Mouse (Mus musculus) embryo, embryonic 11 days (tissue): ENCODE measurements around the gene Gca.

Source experiments
- DNase-seq: peaks from one replicate; pipeline ENCODE4 v3.0.0-alpha.2; 2015

Gene Gca

GRCm38 (mm10) chr2:62664135-62664670 is at the start of gene Gca:
Gene Gca (plus strand): TSS chr2:62664285.
- DNase-seq = peak; percentile 86

- DNase-seq = no peak
Measured at GRCm38 (mm10) chr2:62618934-62619341, 45.1 kb upstream of the Gca start.

- DNase-seq = no peak
Measured at GRCm38 (mm10) chr2:62619679-62620078, 44.4 kb upstream of the Gca start.

DNA sequence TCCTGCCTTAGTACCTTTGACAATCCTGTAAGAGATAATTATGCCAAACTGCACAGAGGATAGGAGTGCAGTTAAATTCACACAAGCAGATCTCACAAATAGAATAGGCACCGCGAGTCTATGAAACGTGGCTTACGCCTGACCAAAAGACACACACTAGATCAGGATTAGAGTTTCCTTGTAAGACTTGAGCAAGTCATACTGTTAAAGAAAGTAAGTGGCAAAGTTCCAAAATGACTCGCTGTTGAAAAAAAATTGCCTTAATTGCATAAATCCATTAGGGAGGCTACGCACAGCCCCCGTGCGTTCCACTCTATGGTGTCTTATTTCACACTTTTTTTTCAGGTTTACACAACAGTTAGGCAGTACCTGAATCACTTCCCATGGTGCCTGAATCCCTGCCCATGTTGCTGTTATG is 41.1 kb upstream of the Gca start:
- no peak for DNase-seq

DNA sequence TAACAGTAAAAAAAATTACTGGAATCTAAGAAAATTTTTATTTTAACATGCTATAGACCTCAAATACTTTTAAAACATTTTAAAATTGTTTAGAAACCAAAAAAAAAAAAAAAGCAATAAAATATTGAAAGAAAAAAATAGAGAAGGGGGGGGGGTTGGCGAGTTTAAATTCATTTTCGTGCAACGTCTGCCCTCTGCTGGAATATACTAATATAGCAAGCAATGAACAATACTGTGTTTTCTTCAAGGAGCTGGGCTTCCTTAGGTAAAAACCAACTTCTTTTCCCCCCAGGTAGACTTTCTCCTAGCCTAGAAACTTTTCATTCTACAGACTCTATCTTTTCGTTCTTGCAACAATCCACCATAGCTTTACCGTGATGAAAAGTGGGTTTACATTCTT is 36.4 kb upstream of the Gca start:
- peak; percentile 41 for DNase-seq

GRCm38 (mm10) chr2:62628356-62628755 is 35.7 kb upstream of the Gca start:
- no peak for DNase-seq

DNA sequence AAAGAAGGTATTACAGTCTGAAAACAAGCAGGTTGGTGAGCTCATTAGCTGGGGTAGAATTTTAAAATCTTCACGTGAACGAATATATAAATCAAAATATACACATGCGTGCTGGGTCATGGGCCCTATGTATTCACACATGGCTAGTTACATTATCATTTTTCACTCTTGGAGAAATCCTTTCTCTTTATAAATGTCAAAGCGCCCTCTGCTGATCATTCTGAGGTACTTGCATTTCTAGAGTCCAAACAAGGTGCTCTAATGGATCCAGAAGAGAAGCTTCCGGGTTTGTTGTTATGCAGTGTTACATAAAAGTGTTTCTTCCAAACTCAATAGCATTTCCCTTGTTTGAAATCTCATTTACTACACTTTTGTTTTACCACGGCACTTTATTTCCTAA is 33.6 kb upstream of the Gca start:
- peak; percentile 78 for DNase-seq

DNA sequence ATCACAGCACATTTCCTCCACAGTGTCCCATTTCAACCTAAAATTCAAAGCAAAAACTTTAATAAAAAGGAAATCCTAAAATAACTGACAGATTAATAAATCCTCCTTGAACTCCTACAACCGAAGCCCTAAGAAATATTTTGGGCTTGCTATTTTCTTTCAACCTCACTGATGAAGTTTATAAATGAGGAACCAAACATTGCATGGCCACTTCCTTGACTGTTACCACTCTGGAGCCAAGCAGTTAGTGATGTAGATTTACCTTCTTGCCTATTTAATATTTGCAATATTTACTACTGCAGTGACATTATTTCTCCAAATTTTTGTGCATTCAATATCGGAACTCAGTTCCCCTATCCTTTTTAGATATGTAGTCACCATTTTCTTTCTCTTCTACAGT is 24.2 kb upstream of the Gca start:
- DNase-seq = no peak

DNA sequence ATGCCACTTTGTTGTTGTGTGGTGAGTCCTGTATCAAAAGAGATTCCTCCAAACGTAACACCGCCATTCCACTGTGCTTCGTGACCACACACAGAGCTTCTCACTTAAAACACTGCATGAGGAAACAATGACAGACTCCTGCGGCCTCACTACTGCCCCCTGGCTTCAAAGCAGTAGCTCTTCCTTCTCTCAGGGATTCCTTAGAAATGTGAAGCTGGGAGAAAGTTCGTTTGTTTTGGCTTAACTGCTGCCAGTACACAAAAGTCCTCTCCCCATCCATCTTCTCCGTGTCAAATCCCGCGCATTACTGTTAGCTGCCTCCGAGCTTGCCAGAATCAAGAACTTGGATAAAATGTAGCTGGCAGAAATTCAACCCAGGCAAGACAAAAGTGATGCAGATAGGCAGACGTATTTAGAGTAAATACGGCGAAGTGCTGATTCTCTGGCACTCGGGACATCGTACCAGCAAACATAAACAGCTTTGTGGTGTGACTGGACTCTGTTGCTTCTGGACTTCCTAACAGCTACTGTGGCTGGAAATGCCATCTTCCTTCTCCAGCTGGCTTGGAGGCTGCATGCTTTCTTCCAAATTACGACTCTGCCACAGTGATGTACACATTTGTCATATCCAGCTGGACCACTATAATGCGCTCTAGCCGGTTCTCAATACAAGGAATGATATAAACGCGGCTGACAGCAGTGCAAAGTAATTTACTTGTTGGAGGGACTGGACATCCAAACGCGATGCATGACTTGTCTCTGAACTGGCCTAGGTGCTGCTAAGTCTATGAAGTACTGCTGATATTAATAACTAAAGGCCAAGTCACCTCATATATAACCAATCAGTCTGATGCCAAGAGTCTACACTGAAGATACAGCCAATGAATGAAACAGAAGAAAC is 20.4 kb upstream of the Gca start:
- DNase-seq = peak; percentile 61

DNA sequence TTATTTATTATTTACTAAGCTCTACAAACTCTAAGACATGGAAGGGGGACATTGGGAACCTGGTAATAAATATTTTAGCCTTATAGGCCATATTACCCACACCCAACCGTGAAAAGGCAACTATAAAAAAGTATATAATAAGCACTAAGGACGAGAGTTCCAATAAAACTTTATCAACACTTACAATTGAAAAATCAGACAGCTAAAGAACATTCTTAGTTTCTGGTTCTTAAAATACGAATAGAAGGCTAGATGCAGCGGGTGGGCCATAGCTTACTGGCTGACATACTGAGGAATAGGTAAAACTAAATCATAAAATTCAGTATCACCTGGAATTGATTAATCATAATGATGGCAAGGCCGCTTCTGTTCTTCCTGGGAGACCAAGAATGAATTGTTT is 19.2 kb upstream of the Gca start:
- DNase-seq = no peak

DNA sequence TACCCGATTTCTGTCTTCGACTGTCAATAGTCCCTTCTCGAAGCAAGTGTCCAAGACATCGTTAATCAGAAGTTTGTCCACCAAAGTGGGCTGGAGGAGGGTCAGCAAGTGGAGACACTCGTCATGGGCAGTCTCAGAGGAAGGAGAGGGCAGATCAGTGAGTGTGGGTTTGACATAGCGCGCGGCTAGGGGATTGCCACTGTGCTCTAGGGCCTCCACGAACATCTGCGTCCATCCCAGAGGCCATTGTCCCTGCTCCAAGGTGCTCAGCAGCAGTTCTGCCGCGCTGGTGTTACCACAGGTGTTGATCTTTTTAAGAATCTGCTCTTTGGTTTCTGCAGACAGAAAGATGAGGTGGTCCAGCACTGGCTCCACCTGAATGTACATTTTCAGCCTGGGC is 18.6 kb upstream of the Gca start:
- peak; percentile 22 for DNase-seq

GRCm38 (mm10) chr2:62646014-62646645 is 18.0 kb upstream of the Gca start, which contains the start of gene Ifih1:
Gene Ifih1 (minus strand): TSS chr2:62646255.
- DNase-seq = peak; percentile 82

GRCm38 (mm10) chr2:62646671-62647289 is 17.3 kb upstream of the Gca start:
- DNase-seq = no peak

DNA sequence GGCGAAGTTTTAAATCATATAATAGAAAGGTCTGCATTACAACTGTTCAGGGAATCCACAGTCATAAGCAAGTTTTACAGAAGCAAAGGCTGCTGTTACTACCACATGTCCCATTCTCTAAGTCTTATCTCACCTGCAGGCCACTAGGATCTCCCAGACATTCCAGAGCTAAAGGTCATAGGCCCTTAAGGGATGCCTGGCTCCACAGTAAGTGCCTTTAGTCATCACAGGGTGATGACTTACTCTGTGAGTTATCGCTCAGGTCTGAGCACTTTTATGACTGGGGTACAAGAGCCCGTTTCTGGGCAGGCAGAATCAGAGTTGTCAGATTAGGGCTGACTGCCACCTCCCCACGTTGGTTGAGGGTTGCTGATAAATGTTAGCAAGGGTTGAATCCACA is 12.2 kb upstream of the Gca start:
- no peak for DNase-seq

DNA sequence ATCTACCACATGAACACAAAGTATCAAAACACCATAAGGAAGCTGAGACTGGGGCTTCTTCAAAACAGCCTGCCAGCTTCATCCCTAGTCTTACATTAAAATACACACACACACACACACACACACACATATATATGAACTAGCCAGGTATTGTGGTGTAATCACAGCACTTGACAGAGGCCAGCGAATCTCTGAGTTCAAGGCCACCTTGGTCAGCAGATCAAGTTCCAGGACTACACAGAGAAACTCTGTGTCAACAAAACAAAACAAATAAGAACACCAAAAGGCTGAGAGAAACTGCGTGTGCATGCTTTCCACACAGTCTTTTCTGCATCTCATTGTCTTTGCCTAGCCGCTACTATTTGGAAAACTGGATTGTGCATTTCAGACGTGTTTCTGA is 11.6 kb upstream of the Gca start:
- DNase-seq = no peak

- peak; percentile 68 for DNase-seq
Measured at GRCm38 (mm10) chr2:62654519-62655338, 9.4 kb upstream of the Gca start.

- DNase-seq = no peak
Measured at GRCm38 (mm10) chr2:62656072-62656471, 8.0 kb upstream of the Gca start.

DNA sequence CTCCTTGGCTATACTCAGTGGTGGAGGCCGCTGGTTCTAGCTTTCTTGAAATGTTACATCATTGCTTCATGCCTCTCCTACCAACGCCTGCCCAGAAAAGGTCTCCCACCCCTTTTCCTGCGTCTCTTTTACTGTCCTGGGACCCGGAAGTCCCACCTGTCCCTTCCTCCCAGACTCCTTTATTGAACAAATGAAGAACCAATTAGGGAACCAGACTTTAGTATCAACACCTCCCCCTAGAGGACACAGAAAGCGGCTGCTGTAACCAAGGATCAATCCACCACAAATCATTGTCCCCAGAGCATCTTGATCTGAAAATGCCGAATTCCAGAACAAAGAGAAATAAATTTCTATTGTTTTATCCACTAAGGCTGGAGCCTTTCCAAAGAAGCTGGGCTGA is 3.5 kb upstream of the Gca start:
- DNase-seq = no peak

- no peak for DNase-seq
Measured at GRCm38 (mm10) chr2:62662560-62662959, 1.5 kb upstream of the Gca start.

GRCm38 (mm10) chr2:62664839-62665238 is 754 bp downstream of the Gca start:
- no peak for DNase-seq

GRCm38 (mm10) chr2:62665536-62665935 is 1.5 kb downstream of the Gca start:
- DNase-seq = no peak

DNA sequence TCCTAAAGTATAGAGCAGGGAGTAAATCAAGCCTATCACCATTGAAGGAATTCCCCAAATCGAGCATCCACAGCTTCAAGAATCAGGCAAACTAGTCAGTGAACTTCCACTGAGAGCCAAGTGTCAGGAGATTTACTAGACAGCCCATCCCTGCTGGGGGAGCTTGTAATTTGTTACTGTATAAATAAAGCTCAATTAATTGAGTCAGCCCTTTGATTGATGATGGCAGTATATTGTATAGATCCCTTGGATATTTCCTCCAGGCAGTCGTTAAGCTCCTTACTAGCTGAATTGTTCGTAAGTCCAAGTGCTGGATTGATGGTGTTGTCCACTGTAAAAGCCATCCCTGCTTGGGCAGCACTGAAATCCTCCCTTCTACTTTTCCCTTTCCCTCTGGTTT is 5.8 kb downstream of the Gca start:
- DNase-seq = no peak

- DNase-seq = no peak
Measured at GRCm38 (mm10) chr2:62670301-62670700, 6.2 kb downstream of the Gca start.
